Mouse (Mus musculus) myocyte (in vitro differentiated cells): ENCODE measurements around the gene Sgpp2.

ENCODE experiments used
- MAX ChIP-seq: IDR thresholded peaks from one replicate; pipeline ENCODE4 v1.6.1; 2011; ENCODE audit warnings: low read depth, mild to moderate bottlenecking, control low read depth
- MYOD1 ChIP-seq, 3 experiments: IDR thresholded peaks; one replicate each; pipeline ENCODE4 v1.6.1; 2011; ENCODE audit warnings: control low read depth in 2 of 3, low read depth in 2 of 3, mild to moderate bottlenecking in 2 of 3, moderate library complexity in 1 of 3; ENCODE audit not compliant: insufficient read length in 2 of 3, control insufficient read depth in 1 of 3
- MYOG ChIP-seq, 3 experiments: IDR thresholded peaks; one replicate each; pipeline ENCODE4 v1.6.1; 2011; ENCODE audit warnings: control low read depth in 2 of 3, low read depth in 2 of 3, mild to moderate bottlenecking in 2 of 3; ENCODE audit not compliant: insufficient read length in 2 of 3, control insufficient read depth in 1 of 3, insufficient read depth in 1 of 3
- POLR2A ChIP-seq: IDR thresholded peaks from one replicate; pipeline ENCODE4 v1.6.1; 2011; ENCODE audit warnings: low read depth, mild to moderate bottlenecking, control low read depth, moderate library complexity; ENCODE audit not compliant: insufficient read length
- POLR2AphosphoS2 ChIP-seq: IDR thresholded peaks from one replicate; pipeline ENCODE4 v1.6.1; 2011; ENCODE audit warnings: low read depth, control low read depth; ENCODE audit not compliant: insufficient read length
- USF1 ChIP-seq: IDR thresholded peaks from one replicate; pipeline ENCODE4 v1.6.1; 2011; ENCODE audit warnings: low read depth, mild to moderate bottlenecking, control low read depth, moderate library complexity

GRCm38 (mm10) chr1:78446742-78447141 is 136.6 kb downstream of the Sgpp2 start:
- TF ChIP-seq POLR2AphosphoS2 (no peak), MYOD1 (IDR thresholded peaks at IDR 0.05; ENCODE audit: control insufficient read depth in 1 of 3, insufficient read length in 2 of 3, low read depth in 2 of 3) (no peak), MAX (no peak), USF1 (no peak), POLR2A (no peak), MYOG (IDR thresholded peaks at IDR 0.05; ENCODE audit: control insufficient read depth in 1 of 3, insufficient read depth in 1 of 3, insufficient read length in 2 of 3, low read depth in 2 of 3) (no peak)
